Mouse (Mus musculus): Measurements from ENCODE around the gene Csnk2a2. TPM values are rescaled to one million over a fixed set of nuclear protein-coding genes. Genes with fewer than 3 reads are reported as not detected.

Gene Csnk2a2
- polyA plus RNA-seq, 1 experiment from 2014 or later: 4.9 TPM

DNA sequence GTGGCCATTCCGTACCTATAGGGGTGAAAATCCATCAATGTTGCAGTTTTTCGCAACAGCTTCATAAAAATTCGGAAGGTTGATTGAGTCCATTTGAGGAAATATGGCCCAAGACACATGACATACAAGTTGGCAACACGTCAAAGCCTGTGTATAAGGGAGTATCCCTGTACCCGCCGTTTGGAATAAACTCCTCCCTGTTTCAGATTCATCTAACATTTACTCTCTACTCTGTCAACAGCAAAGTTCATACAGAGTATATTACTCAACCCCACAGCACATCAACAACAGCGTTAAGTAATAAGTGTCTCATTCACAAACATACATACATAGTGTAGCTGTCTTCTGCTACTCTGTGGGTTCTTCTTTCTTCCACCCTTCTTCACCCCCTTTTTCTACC is 65.2 kb downstream of the Csnk2a2 start:
- Histone ChIP-seq H3K36me3 (peaks cover 30% of the 10 kb centered on the region), H3K9ac (no peak overlapping the region), H3K9me3 (replicated peaks) (no peaks in the 10 kb centered on the region), H3K4me2 (no peak overlapping the region), H3K4me1 (replicated peaks) (peaks cover 52% of the 10 kb centered on the region), H3K27ac (0 out of 2 replicates have a peak overlapping the region, but pooled peaks have one; percentile 22), H3K4me3 (replicated peaks) (no peak overlapping the region), H3K27me3 (no peaks in the 10 kb centered on the region)
- WGBS (ENCODE audit: insufficient replicate concordance): 68% methylated on average over 7 of the region's 7 CpGs
- DNase-seq (no peak), ATAC-seq (ENCODE audit: low read depth) (peak; percentile 66)

DNA sequence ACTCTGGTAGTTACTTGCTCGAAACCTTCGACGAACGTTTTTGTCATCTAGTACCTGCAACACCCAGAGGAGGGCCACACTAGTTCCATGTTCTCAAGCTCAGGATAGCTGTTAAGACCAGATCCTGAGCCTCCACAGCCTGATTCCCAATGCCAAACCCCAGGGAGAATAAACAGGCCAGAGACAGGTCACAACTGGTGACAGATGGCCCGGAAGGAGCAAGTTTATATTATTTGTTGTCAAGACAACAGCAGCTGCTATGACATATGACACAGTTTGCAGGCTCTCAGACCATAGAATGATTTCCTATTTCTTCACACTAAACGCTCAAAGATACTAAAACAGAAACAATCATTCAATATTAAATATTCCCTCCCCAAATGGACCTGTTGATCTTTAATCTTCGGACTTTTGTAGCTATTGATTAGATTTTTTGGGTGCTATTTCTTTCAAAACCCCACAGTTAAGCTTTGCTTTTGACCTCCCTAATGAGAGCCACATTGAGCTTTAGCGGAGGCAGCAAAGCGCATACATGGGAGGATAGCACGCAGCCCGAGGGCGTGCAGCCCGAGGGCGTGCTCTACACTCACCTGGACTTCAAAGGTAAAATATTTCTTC is 67.5 kb downstream of the Csnk2a2 start:
- H3K9ac ChIP-seq: no peak overlapping the region
- no peak overlapping the region for H3K27ac ChIP-seq
- WGBS (ENCODE audit: insufficient replicate concordance): 84% methylated on average over 14 of the region's 14 CpGs
- peaks cover 28% of the 10 kb centered on the region for H3K4me1 ChIP-seq (replicated peaks)
- H3K36me3 ChIP-seq: peaks cover 34% of the 10 kb centered on the region
- no peak for DNase-seq
- H3K27me3 ChIP-seq: no peaks in the 10 kb centered on the region
- no peak for ATAC-seq (ENCODE audit: low read depth)
- no peak overlapping the region for H3K4me3 ChIP-seq (replicated peaks)
- H3K4me2 ChIP-seq: no peak overlapping the region
- no peaks in the 10 kb centered on the region for H3K9me3 ChIP-seq (replicated peaks)

DNA sequence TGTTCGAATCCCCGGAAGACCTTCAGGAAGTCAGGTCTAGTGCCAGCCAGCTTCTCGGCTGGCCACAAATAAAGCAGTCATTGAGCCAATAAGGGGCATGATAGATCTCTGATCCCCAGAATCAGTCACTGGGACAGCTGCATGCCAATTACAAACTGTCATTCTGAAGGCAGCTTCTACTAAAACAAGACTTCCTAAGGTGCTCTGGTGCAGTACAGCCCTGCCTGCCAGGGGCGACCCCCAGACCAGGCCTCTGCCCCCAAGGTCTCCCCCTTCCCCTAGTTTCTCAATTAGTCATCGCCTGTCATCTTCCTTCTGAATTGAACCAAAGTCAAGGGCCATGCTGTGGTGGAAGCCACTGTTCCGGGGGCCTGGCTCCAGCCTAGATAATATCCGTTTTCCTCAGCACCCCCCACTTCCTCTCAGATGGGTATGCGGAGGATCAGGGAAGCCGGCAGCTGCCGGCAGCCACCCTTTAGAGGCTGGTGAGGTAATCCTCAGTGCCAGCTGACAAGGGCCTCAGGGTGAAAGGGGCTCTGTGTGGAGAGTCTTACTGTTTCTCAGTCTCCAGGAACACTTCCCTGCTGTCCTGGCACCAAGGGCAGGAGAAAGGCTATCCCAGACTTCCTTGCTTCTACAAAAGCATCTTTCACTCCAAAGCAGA is 78.4 kb downstream of the Csnk2a2 start:
- H3K4me1 ChIP-seq (replicated peaks): peaks cover 2% of the 10 kb centered on the region; the same call in 1 of the 2 replicates
- DNase-seq: no peak
- H3K27me3 ChIP-seq: no peaks in the 10 kb centered on the region
- H3K27ac ChIP-seq: no peak overlapping the region
- no peak overlapping the region for H3K4me3 ChIP-seq (replicated peaks)
- H3K9ac ChIP-seq: no peak overlapping the region
- H3K36me3 ChIP-seq: no peaks in the 10 kb centered on the region
- no peak overlapping the region for H3K4me2 ChIP-seq
- 26% methylated on average over 10 of the region's 10 CpGs for WGBS (ENCODE audit: insufficient replicate concordance)
- peak; percentile 47; the same call in 1 of the 2 replicates for ATAC-seq (ENCODE audit: low read depth)
- no peaks in the 10 kb centered on the region for H3K9me3 ChIP-seq (replicated peaks)

DNA sequence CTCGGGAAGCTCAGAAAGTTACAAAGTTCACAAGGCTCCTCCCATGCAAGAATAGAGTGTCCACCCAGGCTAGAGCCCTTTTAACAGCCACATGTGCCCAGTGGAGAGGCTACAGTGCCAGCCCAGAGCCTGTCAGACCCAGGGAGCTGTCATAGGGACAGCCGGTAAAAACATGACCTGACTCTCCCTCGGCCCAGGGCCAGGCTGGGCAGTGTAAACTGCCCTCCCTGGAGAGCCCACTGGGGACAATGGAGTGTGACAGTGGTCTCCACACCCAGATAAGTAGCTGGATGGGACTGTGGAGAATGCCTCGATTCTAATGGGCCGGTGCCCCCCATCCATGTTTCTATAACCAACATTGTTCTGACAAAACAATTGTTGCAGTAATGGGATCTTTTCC is 80.3 kb downstream of the Csnk2a2 start:
- H3K4me3 ChIP-seq (replicated peaks): no peak overlapping the region
- DNase-seq (no peak), ATAC-seq (ENCODE audit: low read depth) (no peak)
- peaks cover 2% of the 10 kb centered on the region; the same call in 1 of the 2 replicates for H3K4me1 ChIP-seq (replicated peaks)
- WGBS (ENCODE audit: insufficient replicate concordance): 57% methylated on average over 5 of the region's 5 CpGs
- H3K27me3 ChIP-seq: no peaks in the 10 kb centered on the region
- no peak overlapping the region for H3K9ac ChIP-seq
- no peak overlapping the region for H3K27ac ChIP-seq
- no peaks in the 10 kb centered on the region for H3K36me3 ChIP-seq
- no peaks in the 10 kb centered on the region for H3K9me3 ChIP-seq (replicated peaks)
- no peak overlapping the region for H3K4me2 ChIP-seq

DNA sequence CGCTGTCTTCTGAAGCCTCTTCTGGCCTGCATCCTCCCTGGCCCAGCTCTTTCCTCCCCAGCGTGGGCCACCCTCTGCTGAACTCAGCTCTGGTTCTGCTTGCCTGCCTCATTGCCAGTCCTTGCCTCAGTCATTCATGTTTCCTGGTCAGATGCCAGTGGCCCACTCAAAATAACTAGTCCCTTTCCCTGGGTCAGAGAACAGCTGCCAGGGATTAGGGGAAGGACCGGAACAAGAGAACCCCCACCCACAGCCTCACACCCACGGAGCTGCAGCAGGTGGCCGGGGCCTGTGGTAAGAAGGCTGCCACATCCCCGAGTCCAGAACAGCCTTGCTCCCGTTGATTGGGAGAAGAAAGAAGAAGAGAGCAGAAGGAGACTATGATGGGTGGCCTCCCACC is 88.7 kb downstream of the Csnk2a2 start:
- Histone ChIP-seq H3K4me1 (replicated peaks) (peaks cover 14% of the 10 kb centered on the region), H3K27me3 (0 out of 2 replicates have a peak, but pooled peaks cover 4% of the 10 kb centered on the region), H3K36me3 (no peaks in the 10 kb centered on the region), H3K4me2 (no peak overlapping the region), H3K4me3 (replicated peaks) (no peak overlapping the region), H3K9me3 (replicated peaks) (no peaks in the 10 kb centered on the region), H3K9ac (no peak overlapping the region), H3K27ac (no peak overlapping the region)
- ATAC-seq (ENCODE audit: low read depth) (no peak), DNase-seq (no peak)
- 59% methylated on average over 7 of the region's 7 CpGs for WGBS (ENCODE audit: insufficient replicate concordance)

DNA sequence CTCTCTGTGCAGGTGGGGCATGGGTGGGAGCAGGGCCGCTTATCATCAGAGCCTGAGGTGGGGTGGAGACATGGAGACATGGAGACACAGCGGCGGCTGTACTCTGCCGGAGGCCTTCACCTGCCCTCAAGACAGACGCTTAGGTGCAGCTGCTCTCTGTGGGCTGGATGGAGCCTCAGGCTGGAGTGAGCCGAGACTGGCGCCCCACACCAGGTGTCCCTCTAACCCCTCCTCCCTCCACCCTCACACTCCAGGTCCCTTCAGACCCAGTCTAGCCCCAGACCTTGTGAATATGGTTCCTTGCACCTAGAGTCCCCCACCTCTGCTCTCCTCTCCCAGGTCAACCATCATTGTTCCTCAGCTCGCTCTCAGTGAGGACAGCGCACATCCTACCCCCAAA is 90.7 kb downstream of the Csnk2a2 start:
- no peak overlapping the region for H3K27ac ChIP-seq
- no peak overlapping the region for H3K4me3 ChIP-seq (replicated peaks)
- H3K9me3 ChIP-seq (replicated peaks): no peaks in the 10 kb centered on the region
- no peaks in the 10 kb centered on the region for H3K36me3 ChIP-seq
- no peak for DNase-seq
- H3K27me3 ChIP-seq: 0 out of 2 replicates have a peak, but pooled peaks cover 4% of the 10 kb centered on the region
- no peak overlapping the region for H3K4me2 ChIP-seq
- WGBS (ENCODE audit: insufficient replicate concordance): 65% methylated on average over 9 of the region's 9 CpGs
- H3K9ac ChIP-seq: no peak overlapping the region
- ATAC-seq (ENCODE audit: low read depth): no peak
- peaks cover 20% of the 10 kb centered on the region for H3K4me1 ChIP-seq (replicated peaks)

DNA sequence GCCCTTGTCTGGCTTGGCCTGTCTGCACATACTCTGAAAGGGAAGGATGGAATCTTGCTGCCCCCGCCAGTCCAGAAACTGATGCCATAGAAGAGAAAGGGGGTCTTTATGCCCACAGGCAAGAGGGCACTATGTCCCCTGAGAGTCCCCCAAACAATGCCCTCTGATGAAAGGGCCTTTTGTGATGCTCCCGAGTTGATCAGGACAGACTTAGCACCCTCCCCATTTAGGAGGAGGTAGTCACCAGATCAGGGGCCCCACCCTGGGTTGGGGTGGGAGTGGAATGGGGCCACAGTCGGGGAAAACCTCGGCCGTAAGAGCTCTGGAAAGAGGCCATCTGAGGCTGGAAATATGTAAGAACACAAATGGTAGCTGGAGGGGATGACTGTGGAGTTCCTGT is 92.6 kb downstream of the Csnk2a2 start:
- H3K4me1 ChIP-seq (replicated peaks): peaks cover 20% of the 10 kb centered on the region
- ATAC-seq (ENCODE audit: low read depth): no peak
- no peak overlapping the region for H3K4me2 ChIP-seq
- no peak for DNase-seq
- no peak overlapping the region for H3K27ac ChIP-seq
- no peaks in the 10 kb centered on the region for H3K36me3 ChIP-seq
- H3K4me3 ChIP-seq (replicated peaks): no peak overlapping the region
- no peaks in the 10 kb centered on the region for H3K9me3 ChIP-seq (replicated peaks)
- 36% methylated on average over 5 of the region's 5 CpGs for WGBS (ENCODE audit: insufficient replicate concordance)
- H3K9ac ChIP-seq: no peak overlapping the region
- 0 out of 2 replicates have a peak, but pooled peaks cover 4% of the 10 kb centered on the region for H3K27me3 ChIP-seq

DNA sequence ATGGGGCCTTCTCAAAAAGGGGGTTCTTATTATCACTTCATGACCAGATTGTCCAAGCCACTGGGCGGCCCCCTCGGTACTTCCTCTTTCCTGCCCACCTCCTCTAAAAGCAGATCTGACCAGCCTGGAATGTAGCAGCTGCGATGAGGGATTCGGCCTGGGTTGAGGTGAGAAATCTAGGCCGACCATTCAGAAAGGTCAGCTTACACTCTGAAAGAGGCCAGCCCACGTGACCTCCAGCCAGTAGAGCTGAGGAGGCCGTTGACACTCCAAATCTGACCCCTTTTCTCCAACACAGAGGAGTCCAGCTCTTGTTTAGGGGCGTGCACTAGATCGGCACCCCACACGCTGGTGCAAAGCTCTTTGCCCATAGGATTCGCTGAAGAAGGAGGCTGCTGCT is 93.1 kb downstream of the Csnk2a2 start:
- H3K9ac ChIP-seq: no peak overlapping the region
- WGBS (ENCODE audit: insufficient replicate concordance): 22% methylated on average over 11 of the region's 11 CpGs
- H3K27ac ChIP-seq: no peak overlapping the region
- 0 out of 2 replicates have a peak, but pooled peaks cover 4% of the 10 kb centered on the region for H3K27me3 ChIP-seq
- no peaks in the 10 kb centered on the region for H3K9me3 ChIP-seq (replicated peaks)
- ATAC-seq (ENCODE audit: low read depth) (no peak), DNase-seq (no peak)
- H3K4me2 ChIP-seq: no peak overlapping the region
- H3K4me1 ChIP-seq (replicated peaks): peaks cover 20% of the 10 kb centered on the region
- no peaks in the 10 kb centered on the region for H3K36me3 ChIP-seq
- no peak overlapping the region for H3K4me3 ChIP-seq (replicated peaks)

Other genes starting within 250 kb of the Csnk2a2 start
- gene Cngb1, start 183.5 kb downstream of the Csnk2a2 start, polyA plus RNA-seq (2015; fragmentation: Nextera tagmentation; extraction: Ambion mirVana): not detected in 2 replicates
- not detected in 2 replicates for gene Tepp, start 179.5 kb downstream of the Csnk2a2 start, polyA plus RNA-seq (2015; fragmentation: Nextera tagmentation; extraction: Ambion mirVana)
- gene Zfp319, start 158.1 kb downstream of the Csnk2a2 start, polyA plus RNA-seq (2015; fragmentation: Nextera tagmentation; extraction: Ambion mirVana): 0.78 and 1.2 TPM in 2 replicates
- gene Usb1, start 157.8 kb downstream of the Csnk2a2 start, polyA plus RNA-seq (2015; fragmentation: Nextera tagmentation; extraction: Ambion mirVana): 13.0 and 15.2 TPM in 2 replicates
- 0.86 and 1.1 TPM in 2 replicates for gene Mmp15, start 137.8 kb downstream of the Csnk2a2 start, polyA plus RNA-seq (2015; fragmentation: Nextera tagmentation; extraction: Ambion mirVana)
- 41.2 TPM in 2 replicates for gene Cfap20, start 55.2 kb downstream of the Csnk2a2 start, polyA plus RNA-seq (2015; fragmentation: Nextera tagmentation; extraction: Ambion mirVana)
- not detected in 2 replicates for gene Ccdc113, start 44.0 kb upstream of the Csnk2a2 start, polyA plus RNA-seq (2015; fragmentation: Nextera tagmentation; extraction: Ambion mirVana)
- not detected in 2 replicates for gene Prss54, start 86.3 kb upstream of the Csnk2a2 start, polyA plus RNA-seq (2015; fragmentation: Nextera tagmentation; extraction: Ambion mirVana)
- 11.2 and 13.2 TPM in 2 replicates for gene Gins3, start 143.4 kb upstream of the Csnk2a2 start, polyA plus RNA-seq (2015; fragmentation: Nextera tagmentation; extraction: Ambion mirVana)
- 1.6 and 1.7 TPM in 2 replicates for gene Ndrg4, start 186.9 kb upstream of the Csnk2a2 start, polyA plus RNA-seq (2015; fragmentation: Nextera tagmentation; extraction: Ambion mirVana)
- gene Setd6, start 225.8 kb upstream of the Csnk2a2 start, polyA plus RNA-seq (2015; fragmentation: Nextera tagmentation; extraction: Ambion mirVana): 22.8 and 23.1 TPM in 2 replicates